Mouse (Mus musculus) spleen, adult 2 months (tissue): ENCODE data around the gene Stk11. TPM values are rescaled to one million over a fixed set of nuclear protein-coding genes. Genes with fewer than 3 reads are reported as not detected.

Source experiments
- DNase-seq, 2 experiments: peaks; one replicate each; pipeline versions ENCODE4 v3.0.0 to v3.0.0-alpha.2; 2012 to 2021; ENCODE audit warnings: low spot score in 2 of 2, low read depth in 1 of 2
- H3K27ac ChIP-seq: fragments of 200-500 bp; 2 replicates; pipeline ENCODE4 v1.5.1; 2012; ENCODE audit warnings: low read length, inconsistent platforms; ENCODE audit not compliant: insufficient read depth
- H3K27me3 ChIP-seq: fragments of 200-500 bp; 2 replicates; pipeline ENCODE4 v1.6.1; 2012; ENCODE audit warnings: mild to moderate bottlenecking, moderate library complexity, low read length, inconsistent platforms; ENCODE audit not compliant: control insufficient read depth, insufficient read depth
- H3K36me3 ChIP-seq: fragments of 200-500 bp; 2 replicates; pipeline ENCODE4 v1.6.1; 2012; ENCODE audit warnings: mild to moderate bottlenecking, low read length, inconsistent platforms; ENCODE audit not compliant: control insufficient read depth, insufficient read depth
- H3K4me1 ChIP-seq: fragments of 200-500 bp; 2 replicates; pipeline ENCODE4 v1.6.1; 2011; ENCODE audit warnings: inconsistent platforms; ENCODE audit not compliant: control insufficient read depth, insufficient read depth, insufficient read length
- H3K4me3 ChIP-seq: fragments of 200-500 bp; 2 replicates; pipeline ENCODE4 v1.5.1; 2011; ENCODE audit warnings: mild to moderate bottlenecking, inconsistent platforms; ENCODE audit not compliant: insufficient read depth, insufficient read length; ENCODE audit errors: extremely low read depth
- CTCF ChIP-seq: fragments of 200-500 bp; IDR thresholded peaks from 2 replicates; pipeline ENCODE4 v1.5.1; 2011; ENCODE audit warnings: mild to moderate bottlenecking, inconsistent platforms; ENCODE audit not compliant: insufficient read depth, insufficient read length, insufficient replicate concordance; ENCODE audit errors: extremely low read depth
- POLR2A ChIP-seq: fragments of 200-500 bp; IDR thresholded peaks from 2 replicates; pipeline ENCODE4 v1.6.1; 2011; ENCODE audit warnings: low read depth, low read length, inconsistent platforms
- WGBS: fragments of 180-500 bp; shearing (Covaris S2); methylation state at CpG from one replicate; pipeline ENCODE4 v1.1.7; 2018; 5-methylcytosine and 5-hydroxymethylcytosine counted together
- polyA plus RNA-seq: library from polyadenylated mRNA; depleted of rRNA; stranded (reverse); fragments of >200 nt; gene quantifications from 2 replicates; pipeline ENCODE4 v1.2.3, GENCODE M21; 2012

Stk11 gene
- polyA plus RNA-seq, 1 experiment = 120 TPM

GRCm38 (mm10) chr10:80129846-80130245 is 14.2 kb downstream of the Stk11 start:
- Histone ChIP-seq H3K4me3 (no peak overlapping the region), H3K36me3 (peaks cover 49% of the 10 kb centered on the region), H3K27me3 (no peaks in the 10 kb centered on the region), H3K27ac (no peak overlapping the region), H3K4me1 (peaks cover 6% of the 10 kb centered on the region; the same call in 1 of the 2 replicates)
- 97% methylated on average over 9 of the region's 9 CpGs for WGBS
- no peak for DNase-seq
- TF ChIP-seq POLR2A = no peak
- TF ChIP-seq CTCF = no peak

DNA sequence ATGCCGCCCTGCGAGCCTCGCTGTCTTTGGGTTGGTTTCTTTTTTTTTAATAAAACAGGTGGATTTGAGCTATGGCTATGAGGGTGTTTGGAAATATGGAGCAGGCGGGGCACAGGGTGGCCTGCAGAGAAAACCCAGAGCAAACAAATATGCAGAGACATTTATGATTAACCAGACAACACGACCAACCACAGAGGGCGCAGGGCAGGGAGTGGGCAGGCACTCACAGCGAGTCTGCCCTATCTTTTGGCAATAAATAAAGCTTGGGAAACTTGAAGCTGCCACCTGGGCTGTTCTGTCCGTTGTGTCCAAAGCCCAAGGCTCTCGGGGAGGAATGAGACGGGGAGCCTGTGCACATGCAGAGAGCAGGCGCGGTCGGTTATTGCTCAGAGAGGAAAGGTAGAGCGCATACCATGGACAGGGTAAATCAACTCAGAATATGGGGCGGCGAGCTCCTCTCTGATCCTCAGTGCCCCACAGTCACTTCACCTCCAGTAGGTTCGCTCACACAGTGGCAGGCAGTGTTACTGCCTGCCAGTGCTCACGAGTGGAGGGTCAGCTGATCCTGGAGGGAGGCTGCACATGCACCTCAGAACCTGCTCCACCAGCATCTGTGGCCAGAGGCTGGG is 14.9 kb downstream of the Stk11 start:
- DNase-seq = no peak
- Histone ChIP-seq H3K4me1 (peaks cover 6% of the 10 kb centered on the region; the same call in 1 of the 2 replicates), H3K27me3 (no peaks in the 10 kb centered on the region), H3K27ac (no peak overlapping the region), H3K36me3 (peaks cover 47% of the 10 kb centered on the region), H3K4me3 (no peak overlapping the region)
- 96% methylated on average over 18 of the region's 18 CpGs for WGBS
- TF ChIP-seq CTCF (no peak), POLR2A (no peak)

DNA sequence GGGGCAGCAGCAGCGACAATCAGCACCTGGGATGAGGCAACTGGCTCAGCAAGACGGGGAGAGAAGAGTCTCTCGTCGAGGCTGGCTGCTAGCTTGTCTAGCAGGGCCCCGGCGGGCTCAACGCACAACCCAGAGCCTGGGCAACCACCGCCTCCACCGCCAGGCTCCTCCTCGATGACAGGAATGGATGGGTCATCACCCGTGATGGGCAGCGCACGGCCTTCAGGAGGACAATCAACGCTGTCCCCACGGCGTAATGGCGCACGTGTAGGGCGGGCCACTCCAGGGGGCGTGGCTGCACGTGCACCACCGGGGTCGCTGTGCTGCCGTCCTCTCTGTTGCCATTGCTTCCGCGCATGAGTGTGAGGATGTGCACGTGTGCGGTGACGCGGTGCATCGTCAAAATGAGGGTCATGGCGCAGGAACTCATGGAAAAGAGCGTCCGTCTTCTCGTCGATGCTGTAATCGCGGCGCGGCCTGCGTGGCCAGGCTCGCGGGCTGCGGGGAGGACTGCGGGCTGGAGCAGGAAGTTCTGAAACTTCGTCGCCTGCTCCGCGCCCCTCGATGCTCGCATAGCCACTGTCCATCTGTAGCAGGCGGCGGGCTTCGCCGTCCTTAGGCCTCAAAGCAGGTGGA is 15.8 kb downstream of the Stk11 start:
- TF ChIP-seq CTCF (no peak), POLR2A (no peak)
- DNase-seq = no peak
- H3K36me3 ChIP-seq = peaks cover 38% of the 10 kb centered on the region
- peaks cover 6% of the 10 kb centered on the region; the same call in 1 of the 2 replicates for H3K4me1 ChIP-seq
- 80% methylated on average over 55 of the region's 55 CpGs for WGBS
- no peak overlapping the region for H3K4me3 ChIP-seq
- no peak overlapping the region for H3K27ac ChIP-seq
- H3K27me3 ChIP-seq = no peaks in the 10 kb centered on the region

GRCm38 (mm10) chr10:80131952-80132350 is 16.3 kb downstream of the Stk11 start:
- peaks cover 6% of the 10 kb centered on the region; the same call in 1 of the 2 replicates for H3K4me1 ChIP-seq
- WGBS = 86% methylated on average over 27 of the region's 27 CpGs
- TF ChIP-seq CTCF (no peak), POLR2A (no peak)
- H3K27me3 ChIP-seq = no peaks in the 10 kb centered on the region
- no peak overlapping the region for H3K27ac ChIP-seq
- peaks cover 35% of the 10 kb centered on the region for H3K36me3 ChIP-seq
- DNase-seq = no peak
- no peak overlapping the region for H3K4me3 ChIP-seq

DNA sequence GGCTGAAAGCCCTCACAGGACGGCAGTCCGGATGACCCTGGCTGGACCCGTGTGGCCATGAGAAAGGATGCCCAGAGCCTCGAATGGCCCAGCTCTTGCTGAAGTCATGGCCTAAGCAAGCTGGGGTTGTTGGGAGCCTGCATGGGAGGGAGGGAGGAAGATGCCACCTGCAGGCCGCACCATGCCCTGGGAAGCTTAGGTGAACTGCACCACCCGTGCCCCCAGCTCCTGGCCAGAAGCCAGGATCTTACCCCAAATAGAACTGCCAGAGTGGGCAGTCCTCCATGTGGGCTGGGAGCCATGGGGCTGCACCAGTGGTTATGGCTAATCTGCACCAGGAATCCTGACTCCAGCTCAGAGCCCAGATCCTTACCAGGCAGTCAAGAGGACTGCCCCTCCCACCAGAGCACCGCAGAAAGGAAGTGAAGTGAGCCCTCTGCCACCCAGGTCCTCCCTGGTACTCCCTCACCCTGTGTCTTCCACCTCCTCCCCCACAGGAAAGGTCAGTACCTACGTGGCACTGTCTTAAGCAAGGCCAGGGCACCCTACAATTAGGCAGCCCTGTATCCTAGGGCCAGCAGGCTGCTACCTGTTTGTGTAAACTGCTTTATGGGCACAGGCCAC is 17.7 kb downstream of the Stk11 start:
- TF ChIP-seq CTCF = no peak
- no peak for TF ChIP-seq POLR2A
- no peak overlapping the region for H3K4me3 ChIP-seq
- WGBS = 50% methylated on average over 8 of the region's 8 CpGs
- H3K27ac ChIP-seq = peak overlapping the region; percentile 35
- H3K4me1 ChIP-seq = peaks cover 7% of the 10 kb centered on the region; the same call in 1 of the 2 replicates
- no peak for DNase-seq
- H3K27me3 ChIP-seq = peaks cover 3% of the 10 kb centered on the region; the same call in 1 of the 2 replicates
- H3K36me3 ChIP-seq = peaks cover 26% of the 10 kb centered on the region

- peaks cover 16% of the 10 kb centered on the region for H3K4me1 ChIP-seq
Measured at GRCm38 (mm10) chr10:80134421-80134820, 18.8 kb downstream of the Stk11 start.

More at GRCm38 (mm10) chr10:80134421-80134820, 18.8 kb downstream of the Stk11 start:
- H3K27me3 ChIP-seq = peaks cover 10% of the 10 kb centered on the region; the same call in 1 of the 2 replicates
- no peak overlapping the region for H3K27ac ChIP-seq
- DNase-seq = no peak
- TF ChIP-seq CTCF = no peak
- no peak for TF ChIP-seq POLR2A
- no peak overlapping the region for H3K4me3 ChIP-seq
- WGBS = 88% methylated on average over 9 of the region's 9 CpGs
- H3K36me3 ChIP-seq = peaks cover 17% of the 10 kb centered on the region
